Mouse (Mus musculus): ENCODE results near the gene Pigq.

DNA sequence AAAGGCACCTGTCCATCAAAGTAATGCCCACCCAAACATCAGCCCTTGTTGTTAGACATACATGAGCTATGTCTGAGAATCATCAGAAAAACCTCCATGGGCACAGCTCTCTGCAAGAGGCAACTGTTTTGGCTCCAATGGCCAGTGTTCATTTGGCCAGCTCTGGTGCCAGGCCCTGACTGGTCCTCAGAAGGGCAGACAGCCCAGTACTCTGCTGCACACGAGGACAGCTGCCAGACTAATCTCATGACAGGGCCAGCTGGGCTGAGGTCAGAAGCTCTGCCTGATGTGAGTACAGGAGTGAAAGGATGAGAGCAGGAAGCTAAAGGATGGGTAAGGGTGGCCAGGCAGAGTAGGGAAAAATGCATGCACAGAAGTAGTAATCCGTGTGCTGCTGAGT is 19.4 kb downstream of the Pigq start:
- TF ChIP-seq GATA1 (IDR thresholded peaks at IDR 0.05; ENCODE audit: borderline replicate concordance, low read length): no peak
- TF ChIP-seq FLI1 (IDR thresholded peaks at IDR 0.05; ENCODE audit: low read length): no peak

Data from megakaryocyte, embryonic 14.5 days (primary cell).